Mouse (Mus musculus) embryonic facial prominence, embryonic 14.5 days (tissue): Measurements from ENCODE around the gene Gm20388. TPM values are rescaled to one million over a fixed set of nuclear protein-coding genes. Genes with fewer than 3 reads are reported as not detected.
"Not testable (repeated sequence)": the region's sequence is repeated elsewhere in the genome, so short reads cannot be mapped to it uniquely, and the experiment has no call there.

ENCODE experiments used
- ATAC-seq: fragments of 200-750 bp; cut with Nextera tagmentation; 2 replicates; pipeline ENCODE4 v1.8.0; 2017; ENCODE audit warnings: low read depth, moderate number of reproducible peaks, moderate TSS enrichment
- DNase-seq: peaks from one replicate; pipeline ENCODE4 v3.0.0-alpha.2; 2015; ENCODE audit warnings: low spot score
- H3K27ac ChIP-seq: fragments of 300-500 bp; sonication (generic); replicated peaks from 2 replicates; pipeline ENCODE4 v1.5.1; 2014; ENCODE audit warnings: low read depth, mild to moderate bottlenecking, low read length, moderate library complexity
- H3K27me3 ChIP-seq: fragments of 300-500 bp; sonication (generic); replicated peaks from 2 replicates; pipeline ENCODE4 v1.6.1; 2014; ENCODE audit warnings: low read length; ENCODE audit not compliant: control insufficient read depth, insufficient read depth
- H3K36me3 ChIP-seq: fragments of 300-500 bp; sonication (generic); 2 replicates; pipeline ENCODE4 v1.6.1; 2014; ENCODE audit warnings: low read length, mixed read lengths; ENCODE audit not compliant: control insufficient read depth, insufficient read depth
- H3K4me1 ChIP-seq: fragments of 300-500 bp; sonication (generic); 2 replicates; pipeline ENCODE4 v1.6.1; 2014; ENCODE audit warnings: antibody characterized with exemption, low read length; ENCODE audit not compliant: control insufficient read depth, insufficient read depth
- H3K4me2 ChIP-seq: fragments of 300-500 bp; sonication (generic); 2 replicates; pipeline ENCODE4 v1.6.1; 2014; ENCODE audit warnings: low read depth, mild to moderate bottlenecking, low read length, moderate library complexity, mixed read lengths
- H3K4me3 ChIP-seq: fragments of 300-500 bp; sonication (generic); 2 replicates; pipeline ENCODE4 v1.5.1; 2014; ENCODE audit warnings: low read depth, mild to moderate bottlenecking, low read length
- H3K9ac ChIP-seq: fragments of 300-500 bp; sonication (generic); 2 replicates; pipeline ENCODE4 v1.6.1; 2014; ENCODE audit warnings: low read depth, mild to moderate bottlenecking, low read length, moderate library complexity, mixed read lengths
- H3K9me3 ChIP-seq: fragments of 300-500 bp; sonication (generic); 2 replicates; pipeline ENCODE4 v1.6.1; 2016; ENCODE audit warnings: low read length; ENCODE audit not compliant: control insufficient read depth
- WGBS: fragments of 180-500 bp; shearing (Covaris S2); extraction: QIAGEN DNeasy Blood & Tissue Kit; methylation state at CpG from one replicate; pipeline ENCODE4 v1.1.7; 2014; 5-methylcytosine and 5-hydroxymethylcytosine counted together
- polyA plus RNA-seq: library from polyadenylated mRNA; unstranded; fragments of >200 nt; fragmentation: Nextera tagmentation; extraction: Ambion mirVana; gene quantifications from 2 replicates; pipeline ENCODE4 v1.2.1, GENCODE M21; 2014

The Gm20388 gene
- polyA plus RNA-seq, 1 experiment from 2014 or later: not detected

- H3K9me3 ChIP-seq: no peaks in the 10 kb centered on the region
- no peak overlapping the region for H3K4me2 ChIP-seq
- no peak overlapping the region for H3K4me3 ChIP-seq
- H3K36me3 ChIP-seq: no peaks in the 10 kb centered on the region
- H3K9ac ChIP-seq: no peak overlapping the region; the same call in 1 of the 2 replicates
- DNase-seq (no peak), ATAC-seq (no peak)
- 62% methylated on average over 5 of the region's 5 CpGs for WGBS
- no peak overlapping the region for H3K27ac ChIP-seq
- no peaks in the 10 kb centered on the region for H3K4me1 ChIP-seq
- H3K27me3 ChIP-seq: no peaks in the 10 kb centered on the region
Measured at GRCm38 (mm10) chr8:122624653-122625052, 2714.0 kb downstream of the Gm20388 start.

- Histone ChIP-seq H3K36me3 (no peaks in the 10 kb centered on the region), H3K4me1 (no peaks in the 10 kb centered on the region), H3K27ac (no peak overlapping the region), H3K27me3 (no peaks in the 10 kb centered on the region), H3K4me2 (no peak overlapping the region), H3K9me3 (no peaks in the 10 kb centered on the region), H3K9ac (no peak overlapping the region), H3K4me3 (no peak overlapping the region)
- no peak for DNase-seq
- WGBS: 68% methylated on average over 9 of the region's 9 CpGs
- ATAC-seq: no peak
Measured at GRCm38 (mm10) chr8:122625811-122626210, 2715.2 kb downstream of the Gm20388 start.

GRCm38 (mm10) chr8:122626896-122627295 lies 2716.3 kb downstream of the Gm20388 start:
- Histone ChIP-seq H3K4me1 (no peaks in the 10 kb centered on the region), H3K4me3 (no peak overlapping the region), H3K9ac (no peak overlapping the region), H3K36me3 (no peaks in the 10 kb centered on the region), H3K4me2 (no peak overlapping the region), H3K27ac (no peak overlapping the region), H3K27me3 (no peaks in the 10 kb centered on the region), H3K9me3 (no peaks in the 10 kb centered on the region)
- ATAC-seq (no peak), DNase-seq (no peak)
- 77% methylated on average over 2 of the region's 2 CpGs for WGBS

GRCm38 (mm10) chr8:122629388-122629787 lies 2718.7 kb downstream of the Gm20388 start:
- no peak overlapping the region for H3K4me2 ChIP-seq
- H3K9me3 ChIP-seq: no peaks in the 10 kb centered on the region
- 25% methylated on average over 10 of the region's 10 CpGs for WGBS
- no peak for ATAC-seq
- no peak overlapping the region for H3K9ac ChIP-seq
- no peak for DNase-seq
- H3K4me3 ChIP-seq: no peak overlapping the region
- H3K36me3 ChIP-seq: peaks cover under 1% of the 10 kb centered on the region; the same call in 1 of the 2 replicates
- H3K27ac ChIP-seq: no peak overlapping the region
- no peaks in the 10 kb centered on the region for H3K27me3 ChIP-seq
- H3K4me1 ChIP-seq: no peaks in the 10 kb centered on the region

GRCm38 (mm10) chr8:122630696-122631095 lies 2720.1 kb downstream of the Gm20388 start:
- no peaks in the 10 kb centered on the region for H3K27me3 ChIP-seq
- peak overlapping the region; percentile 43; the same call in 1 of the 2 replicates for H3K9ac ChIP-seq
- H3K27ac ChIP-seq: no peak overlapping the region
- 65% methylated on average over 7 of the region's 22 CpGs for WGBS
- peak overlapping the region; percentile 36 for H3K4me2 ChIP-seq
- no peaks in the 10 kb centered on the region for H3K9me3 ChIP-seq
- ATAC-seq: no peak
- DNase-seq: no peak
- H3K4me1 ChIP-seq: no peaks in the 10 kb centered on the region
- peak overlapping the region; percentile 8; the same call in 1 of the 2 replicates for H3K4me3 ChIP-seq
- H3K36me3 ChIP-seq: peaks cover 7% of the 10 kb centered on the region; the same call in 1 of the 2 replicates

- DNase-seq, H3K4me1 ChIP-seq, H3K4me2 ChIP-seq, H3K9me3 ChIP-seq, H3K27ac ChIP-seq, H3K27me3 ChIP-seq, H3K36me3 ChIP-seq, H3K4me3 ChIP-seq, ATAC-seq, H3K9ac ChIP-seq: not testable (repeated sequence)
- 63% methylated on average over 3 of the region's 3 CpGs for WGBS
Measured at GRCm38 (mm10) chr8:122632134-122632533, 2721.5 kb downstream of the Gm20388 start.

GRCm38 (mm10) chr8:122633205-122633604 lies 2722.6 kb downstream of the Gm20388 start:
- Histone ChIP-seq H3K4me3 (no peak overlapping the region), H3K4me1 (no peaks in the 10 kb centered on the region; the same call in 1 of the 2 replicates), H3K4me2 (no peak overlapping the region), H3K27ac (no peak overlapping the region), H3K9me3 (no peaks in the 10 kb centered on the region), H3K9ac (no peak overlapping the region), H3K36me3 (peaks cover 7% of the 10 kb centered on the region; the same call in 1 of the 2 replicates), H3K27me3 (no peaks in the 10 kb centered on the region)
- DNase-seq: no peak
- no peak for ATAC-seq
- 91% methylated on average over 14 of the region's 14 CpGs for WGBS

- no peaks in the 10 kb centered on the region for H3K27me3 ChIP-seq
- H3K27ac ChIP-seq: no peak overlapping the region
- WGBS: 64% methylated on average over 14 of the region's 14 CpGs
- no peak overlapping the region for H3K4me3 ChIP-seq
- peaks cover 21% of the 10 kb centered on the region for H3K4me1 ChIP-seq
- no peak overlapping the region for H3K9ac ChIP-seq
- no peak overlapping the region for H3K4me2 ChIP-seq
- H3K36me3 ChIP-seq: peaks cover 7% of the 10 kb centered on the region; the same call in 1 of the 2 replicates
- ATAC-seq: no peak
- H3K9me3 ChIP-seq: no peaks in the 10 kb centered on the region
- no peak for DNase-seq
Measured at GRCm38 (mm10) chr8:122635878-122636802, 2725.5 kb downstream of the Gm20388 start.
